Mouse (Mus musculus): ENCODE measurements around the gene Icam1.
A peak's percentile ranks its signal among the peaks of the same experiment; 100 is the strongest.

The Icam1 gene

DNA sequence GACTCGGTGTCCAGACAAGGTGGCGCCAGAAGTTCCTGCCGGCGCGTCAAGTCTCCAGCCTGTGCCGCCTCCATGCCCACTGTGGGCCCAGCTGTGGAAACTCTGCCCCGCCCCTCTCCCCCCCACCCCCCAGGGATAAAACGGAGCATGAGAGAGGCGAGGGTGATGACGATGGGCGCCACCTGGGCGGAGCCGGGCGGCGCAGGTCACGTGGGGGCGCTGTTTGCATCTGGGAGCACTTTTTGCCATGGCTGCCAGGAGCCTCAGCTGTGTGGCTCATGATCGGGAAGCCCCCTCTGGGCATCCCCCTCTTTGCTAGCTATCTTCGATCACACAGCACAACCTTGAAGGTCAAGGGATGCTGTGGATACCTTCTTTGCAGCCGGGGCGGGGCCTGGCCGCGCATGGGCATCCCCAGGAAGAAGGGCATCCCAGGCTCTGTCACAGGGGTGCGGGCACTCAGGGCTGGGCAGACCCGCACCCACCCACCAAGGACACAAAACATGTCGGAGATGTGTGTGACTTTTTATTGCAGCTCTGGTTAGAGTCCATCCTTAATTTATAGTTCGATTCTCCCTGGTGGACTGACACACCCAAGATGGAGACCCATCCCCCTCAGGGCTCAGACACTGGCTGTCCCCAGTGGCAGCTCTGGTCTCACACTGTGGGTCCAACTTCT, 51.4 kb downstream of the Icam1 start, which contains the start of gene Zglp1:
Zglp1 (minus strand) TSS at position 88 of the 679 bp plus-strand sequence.
- DNase-seq, result no peak

DNA sequence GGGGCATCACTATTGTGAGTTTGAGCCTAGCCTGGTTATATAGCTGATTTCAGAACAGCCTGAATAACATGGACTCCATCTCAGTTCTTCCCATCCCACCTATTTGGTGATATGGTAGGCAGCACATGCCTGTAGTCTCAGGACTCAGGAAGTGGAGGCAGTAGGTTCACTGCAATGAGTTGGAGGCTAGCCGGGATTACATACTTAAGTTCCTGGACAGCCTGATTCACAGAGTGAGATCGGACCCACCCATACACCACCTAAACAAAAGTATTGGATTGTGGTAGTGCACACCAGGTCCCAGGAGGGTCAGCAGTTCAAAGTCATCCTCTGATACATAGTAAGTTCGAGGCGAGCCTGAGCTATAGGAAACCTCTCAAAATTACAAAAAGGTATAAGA, 56.9 kb downstream of the Icam1 start:
- no peak for DNase-seq

DNA sequence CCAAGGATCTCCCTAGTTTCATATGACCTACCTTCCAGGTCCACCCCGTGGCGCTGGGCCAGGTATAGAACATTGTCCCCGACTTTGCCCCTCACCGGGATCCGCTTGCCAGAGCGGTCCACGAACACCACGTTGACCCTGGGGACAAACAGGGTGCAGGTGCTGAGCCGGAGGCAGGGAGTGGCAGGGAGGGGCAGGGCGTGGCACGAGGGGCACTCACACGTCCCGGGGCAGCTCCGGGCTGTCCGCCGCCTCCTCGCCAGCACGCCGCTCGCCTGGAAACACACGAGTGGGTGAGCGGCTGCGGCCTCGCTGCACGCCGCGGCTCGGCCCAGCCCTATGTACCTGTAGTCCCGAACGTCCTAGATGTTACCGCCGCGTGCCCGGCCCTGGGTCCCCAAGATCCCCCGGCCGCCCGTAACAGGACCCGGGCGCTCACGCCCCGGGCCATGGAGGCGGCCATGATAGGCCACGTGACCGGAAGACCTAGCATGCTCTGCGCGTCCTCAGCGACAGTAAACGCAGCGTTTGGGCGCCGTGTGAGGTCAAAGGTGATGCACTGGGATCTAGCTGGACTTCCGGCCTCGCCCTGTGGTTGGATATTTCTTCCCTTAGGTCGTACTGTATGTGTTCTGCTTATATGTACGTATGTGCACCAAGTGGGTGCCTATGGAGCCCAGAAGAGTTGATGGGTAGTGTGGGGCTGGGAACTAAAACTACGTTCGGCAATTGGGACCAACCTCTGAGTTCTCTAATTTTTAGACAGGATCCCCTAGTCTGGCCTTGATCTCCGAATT, 57.5 kb downstream of the Icam1 start, which contains the start of the genes Gm49373 and Fdx1l:
Gm49373 (minus strand) TSS at position 53 of the 797 bp plus-strand sequence.
Fdx1l (minus strand) TSS at position 571 of the 797 bp plus-strand sequence.
- peak; percentile 94 for DNase-seq

DNA sequence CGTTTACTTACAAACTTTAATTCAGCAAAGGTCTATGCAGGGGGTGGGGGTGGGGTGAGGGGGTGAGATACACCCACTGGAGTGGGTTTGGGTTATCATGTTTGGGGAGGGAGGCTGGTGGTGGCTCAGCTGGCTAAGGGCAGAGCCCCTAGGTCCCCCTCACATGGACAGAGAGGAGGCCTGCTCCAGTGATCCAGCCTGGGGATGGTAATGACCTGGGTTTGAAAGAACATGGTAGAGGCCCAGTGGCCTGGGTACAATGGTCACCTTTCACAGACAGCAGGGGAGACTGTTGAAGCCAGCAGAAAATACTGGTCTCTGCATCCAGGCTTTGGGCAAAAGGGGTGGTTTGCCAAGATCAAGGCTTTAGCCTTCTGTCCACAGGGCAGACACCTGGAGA, 58.4 kb downstream of the Icam1 start:
- no peak for DNase-seq

DNA sequence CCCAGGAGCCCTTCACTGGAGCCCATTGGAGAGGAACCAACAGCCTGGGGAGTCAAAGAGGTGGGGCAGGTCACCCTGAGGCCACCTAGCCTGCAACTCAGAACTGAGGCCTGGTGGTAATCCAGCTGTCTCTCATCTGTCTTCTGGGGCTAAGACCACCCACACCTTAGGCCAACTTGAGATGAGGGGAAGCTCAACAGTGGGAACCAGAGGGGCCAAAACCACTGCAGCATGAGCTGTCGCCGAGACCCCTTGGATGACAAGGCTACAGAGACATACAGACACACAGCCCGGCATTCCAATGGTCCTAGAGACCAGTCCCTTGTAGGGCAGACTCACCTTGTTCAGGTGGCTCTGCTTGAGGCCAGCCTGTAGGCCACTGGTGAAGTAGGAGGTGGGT, 59.8 kb downstream of the Icam1 start:
- DNase-seq, result no peak
